8 mouse cellular contexts compared by ENCODE assay signal in genomic region chr5:31494513-31495297, GRCm38 (mm10). TPM values are rescaled to one million over a fixed set of nuclear protein-coding genes. Genes with fewer than 3 reads are reported as not detected.
A peak's percentile ranks its signal among the peaks of the same experiment; 100 is the strongest.
DNase-seq lines count a peak whose midpoint lies in the region; ATAC-seq and TF ChIP-seq lines count a peak whose summit lies in the region.

Gpn1 (plus strand) TSS chr5:31494741.

- peak; percentile 100 for ATAC-seq in activated CD4-positive, CD25-positive, alpha-beta regulatory T cell, adult 4 months

- TF ChIP-seq POLR2A in cortical plate, adult 2 months (IDR thresholded peaks at IDR 0.05; ENCODE audit: extremely low read depth, insufficient read depth, low read length) = 0 out of 2 replicates have a peak, but pooled peaks have one; percentile 32

- peak within 1 kb of the TSS; percentile 73 for H3K4me3 ChIP-seq in cortical plate, adult 2 months (ENCODE audit: insufficient read depth, low read length)
- peak within 1 kb of the TSS; percentile 96 for H3K4me3 ChIP-seq in megakaryocyte, embryonic 14.5 days (replicated peaks)

- peaks cover 9% of the 10 kb centered on the region for H3K9me3 ChIP-seq in megakaryocyte, embryonic 14.5 days

- H3K36me3 ChIP-seq in megakaryocyte, embryonic 14.5 days (replicated peaks; ENCODE audit: low read length) = peaks cover 33% of the 10 kb centered on the region

- H3K4me1 ChIP-seq in cortical plate, adult 2 months (ENCODE audit: control insufficient read depth, insufficient read depth, low read length) = peaks cover 2% of the 10 kb centered on the region; the same call in 1 of the 2 replicates
- H3K4me1 ChIP-seq in megakaryocyte, embryonic 14.5 days = peaks cover 18% of the 10 kb centered on the region

- peak; percentile 76 to 80 for DNase-seq in gastrocnemius, adult 8-10 months (ENCODE audit: low spot score in 2 of 2)
- peak; percentile 82 for DNase-seq in hindlimb bud, embryonic 11.5 days (ENCODE audit: extremely low spot score, low read depth, low spot score)
- peak; percentile 76 to 90 for DNase-seq in left cerebral cortex, adult 8-10 months (ENCODE audit: low spot score in 2 of 2)
- DNase-seq in right cerebral cortex, postnatal 10 days (ENCODE audit: low spot score in 2 of 2) = peak; percentile 96 to 97
- peak; percentile 83 for DNase-seq in urinary bladder, postnatal 25 days (ENCODE audit: low spot score)

- H3K27me3 ChIP-seq in megakaryocyte, embryonic 14.5 days (replicated peaks) = peaks cover 10% of the 10 kb centered on the region

- H3K27ac ChIP-seq in cortical plate, adult 2 months (ENCODE audit: insufficient read depth, low read length) = no peak within 1 kb of the TSS

- TF ChIP-seq CTCF in cortical plate, adult 2 months (IDR thresholded peaks at IDR 0.05; ENCODE audit: extremely low read depth, insufficient read depth, low read length) = no peak

RNA-seq across cellular contexts. Expression of gene Gpn1, which starts in this region (rescaled TPM):
- 10 to 100 TPM; 38.6 to 47.4 TPM for polyA plus RNA-seq in activated CD4-positive, CD25-positive, alpha-beta regulatory T cell, adult 4 months (2017; shearing (Covaris generic))
- 21.1 and 22.2 TPM in 2 replicates for polyA plus RNA-seq in cortical plate, adult 2 months (2012; rRNA removed)
- total RNA-seq in gastrocnemius, adult 8-10 months (2022) = 10 to 100 TPM; 17.7 to 26.0 (median 20.7) TPM
- 10 to 100 TPM; 28.8 to 32.6 (median 32.2) TPM for total RNA-seq in left cerebral cortex, adult 8-10 months (2022)
- 8.9 TPM in 1 of 2 replicates, not detected in the other for polyA plus RNA-seq in megakaryocyte, embryonic 14.5 days (2012; ENCODE audit: insufficient read depth, low replicate concordance)
